Mouse (Mus musculus): ENCODE results near the gene Mid1.

The Mid1 gene

DNA sequence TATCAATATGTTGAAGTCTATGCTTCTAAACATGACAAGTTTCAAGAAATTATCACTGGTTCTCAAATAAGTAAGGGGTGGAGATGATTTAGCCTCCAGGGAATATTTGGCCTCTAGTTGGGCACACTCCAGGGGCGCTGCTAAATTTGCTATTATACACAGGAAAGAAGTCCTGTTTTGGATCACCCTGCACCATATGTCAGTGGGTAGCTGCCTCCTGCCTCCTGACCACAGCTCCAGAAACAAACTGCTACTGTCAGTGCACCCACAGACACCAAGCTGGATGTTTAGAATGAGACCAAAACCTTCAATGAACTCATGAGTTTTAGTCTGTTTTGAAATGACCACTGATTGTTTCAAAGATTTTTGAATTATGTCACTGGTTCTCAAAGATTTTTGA is 128.7 kb downstream of the Mid1 start:
- no peak for DNase-seq (ENCODE audit: low read depth)

DNA sequence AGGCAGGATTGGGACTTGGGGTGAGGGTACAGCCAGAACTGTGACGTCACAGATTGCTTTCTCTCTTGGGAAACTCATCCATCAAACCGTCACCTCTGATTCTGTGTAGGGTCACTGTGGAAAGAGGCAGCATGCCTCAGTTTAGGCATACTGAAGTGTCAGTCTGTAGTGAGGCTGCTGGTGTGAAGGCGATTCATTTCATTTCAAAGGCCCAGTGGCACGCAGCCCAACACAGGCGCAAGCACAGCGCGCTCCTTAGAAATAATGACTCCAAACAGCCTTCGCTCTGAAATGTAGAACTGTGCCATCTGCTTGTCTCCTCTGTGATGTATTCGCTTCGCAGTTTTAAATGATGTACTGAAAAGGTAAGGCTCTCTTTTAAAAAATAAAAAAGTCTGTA is 141.9 kb downstream of the Mid1 start:
- DNase-seq (ENCODE audit: low read depth) = no peak

DNA sequence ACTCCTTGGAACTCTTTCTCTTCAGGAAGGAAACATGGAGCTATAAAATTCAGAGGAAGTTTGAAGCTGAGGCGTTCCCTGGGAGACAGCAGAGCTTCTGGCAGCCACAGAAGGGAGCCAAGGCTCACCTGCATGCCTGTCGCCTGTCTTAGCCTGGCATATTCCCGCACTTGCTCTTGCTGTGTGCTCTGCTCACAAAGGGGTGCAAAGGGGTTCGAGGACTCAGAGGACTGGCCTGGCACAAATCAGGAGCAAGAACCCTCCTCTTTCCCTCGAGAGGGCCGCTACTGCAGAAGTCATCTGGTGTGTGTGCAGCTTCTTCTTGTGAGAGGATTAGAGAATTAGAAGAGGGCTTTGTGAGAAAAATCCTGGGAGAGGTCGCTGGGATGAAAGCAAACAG is 142.7 kb downstream of the Mid1 start:
- DNase-seq (ENCODE audit: low read depth) = no peak

DNA sequence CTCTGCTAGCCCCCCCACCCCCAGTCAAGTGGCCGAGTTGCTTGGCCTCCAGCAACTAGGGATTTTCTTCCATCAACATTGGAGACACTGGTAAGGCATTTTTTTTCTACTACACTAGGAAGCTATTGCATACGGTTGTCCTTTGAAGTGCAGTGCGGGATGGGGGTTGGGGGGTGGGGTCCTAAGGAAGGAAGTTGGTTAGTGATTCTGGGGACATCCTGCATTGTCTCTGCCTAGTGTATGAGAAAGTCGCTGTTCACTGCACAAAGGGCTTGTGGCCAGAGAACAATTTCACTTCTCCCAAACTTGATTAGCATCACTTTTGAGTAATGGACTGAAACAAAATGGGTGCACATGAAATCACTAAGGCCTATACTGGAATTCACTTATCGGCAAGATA is 143.1 kb downstream of the Mid1 start:
- no peak for DNase-seq (ENCODE audit: low read depth)

DNA sequence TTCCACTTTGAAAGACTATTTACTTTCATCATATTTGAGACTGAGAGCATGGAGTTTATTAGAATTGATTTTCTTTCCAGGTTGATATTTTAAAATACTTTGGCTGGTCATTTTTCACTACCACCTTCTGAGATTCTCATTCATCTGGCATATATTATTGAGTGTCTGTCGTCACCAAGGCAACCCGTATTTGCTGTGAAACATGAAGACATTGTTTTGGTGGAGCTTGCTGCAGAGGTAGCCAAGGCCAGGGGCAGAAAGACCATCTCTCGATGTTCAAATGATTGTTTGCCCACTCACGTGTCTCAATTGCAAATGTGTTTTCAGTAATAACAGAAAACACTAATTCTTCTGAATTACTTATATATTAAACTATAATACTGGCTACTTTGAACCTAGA is 145.1 kb downstream of the Mid1 start:
- DNase-seq (ENCODE audit: low read depth) = no peak

DNA sequence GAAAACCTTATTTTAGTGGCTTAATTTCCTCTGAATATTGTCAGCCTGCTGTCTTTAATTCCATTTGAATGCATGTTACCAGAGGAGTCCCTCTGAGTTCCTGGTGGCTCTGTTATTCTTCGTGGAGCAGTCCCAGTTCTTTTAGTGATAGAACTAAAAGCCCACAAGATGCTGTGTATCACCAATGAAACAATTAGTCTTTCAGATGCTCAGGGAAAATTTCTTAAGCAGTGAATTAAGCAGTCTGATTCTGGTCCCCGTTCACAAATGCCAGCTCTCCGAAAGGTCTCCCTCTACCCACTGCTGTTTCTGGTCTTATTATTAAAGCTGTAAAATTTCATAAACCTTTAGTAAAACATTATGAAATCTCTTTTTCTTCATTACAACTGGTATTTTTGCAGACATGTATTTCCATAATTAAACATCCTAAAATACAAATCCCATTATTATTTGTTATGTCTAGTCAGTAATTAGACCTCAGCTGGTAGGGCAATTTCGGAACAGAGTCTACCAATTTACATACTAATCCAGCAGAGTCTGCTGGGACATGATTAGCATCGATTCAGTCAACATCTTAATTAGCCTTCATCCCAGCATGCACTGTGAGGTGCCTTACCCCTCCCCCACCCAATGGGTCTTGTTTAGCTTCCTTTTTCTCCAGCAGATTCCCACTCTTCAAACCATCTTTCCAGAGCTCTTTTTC is 153.1 kb downstream of the Mid1 start:
- DNase-seq (ENCODE audit: low read depth) = no peak

DNA sequence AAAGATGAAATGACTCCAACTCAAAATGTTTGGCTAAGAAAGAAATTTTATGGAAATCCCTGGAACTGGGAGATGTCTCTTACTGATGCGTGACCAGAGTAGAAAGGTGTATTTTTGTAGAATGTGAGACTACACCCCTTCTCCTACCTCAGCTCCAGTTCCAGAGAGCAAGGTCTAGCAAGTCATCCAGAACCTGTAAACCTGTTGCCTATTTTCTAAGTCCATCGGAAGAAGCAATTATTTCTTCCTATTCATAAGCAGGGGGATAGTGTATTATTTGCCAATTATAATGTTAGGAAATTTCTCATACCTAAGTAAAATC is 153.6 kb downstream of the Mid1 start:
- no peak for DNase-seq (ENCODE audit: low read depth)

DNA sequence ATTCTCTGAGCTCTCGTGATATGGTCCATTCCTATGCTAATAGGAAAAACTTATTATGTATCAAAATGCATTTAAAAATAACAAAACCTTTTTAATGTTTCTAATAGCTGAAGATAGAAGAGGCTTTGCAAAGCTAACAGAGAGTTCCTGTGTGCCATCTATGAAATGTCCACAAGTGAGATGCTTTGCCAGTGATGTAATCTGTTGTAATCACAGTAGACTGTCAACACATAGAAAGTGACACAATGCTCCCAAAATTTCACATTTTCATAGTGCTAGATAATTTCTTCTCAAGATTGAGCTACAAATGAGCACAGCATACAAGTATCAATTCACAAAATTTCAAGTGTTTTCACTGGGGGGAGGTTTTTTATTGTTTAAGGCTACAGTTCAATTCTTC is 158.3 kb downstream of the Mid1 start:
- no peak for DNase-seq (ENCODE audit: low read depth)

DNA sequence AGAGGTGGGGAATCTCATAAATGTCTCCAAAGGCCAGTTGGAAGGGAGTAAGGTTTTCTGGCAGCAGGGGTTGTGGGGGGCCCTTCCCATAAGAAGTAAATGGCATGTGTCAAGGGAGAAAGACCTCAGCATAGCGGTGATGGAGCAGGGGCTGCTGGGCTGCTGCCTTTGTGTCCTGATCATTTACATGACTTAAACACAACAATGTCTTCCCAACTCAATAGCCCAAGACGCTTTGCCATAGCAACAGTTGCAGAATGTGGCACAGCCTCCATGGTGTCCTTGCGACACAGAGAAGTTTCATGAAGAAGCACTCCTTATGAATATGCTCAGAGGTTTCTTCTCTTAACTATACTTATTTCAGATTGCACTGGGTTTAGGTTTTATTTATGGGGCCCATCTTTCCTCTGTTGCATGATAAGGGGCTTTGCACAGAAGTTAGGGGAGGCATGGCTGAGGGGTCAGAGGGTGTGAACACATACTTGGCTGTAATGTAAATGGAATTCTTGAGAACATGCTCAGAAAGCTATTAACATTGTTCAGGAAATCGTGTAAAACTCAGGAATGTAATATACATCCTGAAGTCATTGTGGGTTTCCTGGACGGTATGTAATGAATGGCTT is 159.3 kb downstream of the Mid1 start:
- DNase-seq (ENCODE audit: low read depth) = no peak

DNA sequence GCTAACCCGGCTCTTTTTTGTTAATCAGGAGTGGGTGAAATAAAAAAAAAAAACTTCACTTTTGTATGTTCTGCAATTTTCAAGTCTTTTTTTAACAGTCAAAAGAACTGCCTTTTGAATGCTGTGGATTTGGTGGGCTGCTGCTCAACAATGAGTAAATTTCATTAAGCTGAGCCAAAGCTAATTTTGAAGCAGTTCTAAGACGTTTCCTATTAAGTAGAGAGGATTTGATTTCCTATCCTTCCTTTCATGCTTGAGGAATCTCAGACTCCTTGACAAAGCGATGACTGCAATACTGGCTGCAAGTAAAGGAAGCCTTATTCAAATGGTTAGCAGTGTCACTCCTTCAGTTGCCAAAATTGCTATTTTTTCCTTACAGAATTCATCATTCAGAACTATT is 161.2 kb downstream of the Mid1 start:
- DNase-seq (ENCODE audit: low read depth) = no peak

DNA sequence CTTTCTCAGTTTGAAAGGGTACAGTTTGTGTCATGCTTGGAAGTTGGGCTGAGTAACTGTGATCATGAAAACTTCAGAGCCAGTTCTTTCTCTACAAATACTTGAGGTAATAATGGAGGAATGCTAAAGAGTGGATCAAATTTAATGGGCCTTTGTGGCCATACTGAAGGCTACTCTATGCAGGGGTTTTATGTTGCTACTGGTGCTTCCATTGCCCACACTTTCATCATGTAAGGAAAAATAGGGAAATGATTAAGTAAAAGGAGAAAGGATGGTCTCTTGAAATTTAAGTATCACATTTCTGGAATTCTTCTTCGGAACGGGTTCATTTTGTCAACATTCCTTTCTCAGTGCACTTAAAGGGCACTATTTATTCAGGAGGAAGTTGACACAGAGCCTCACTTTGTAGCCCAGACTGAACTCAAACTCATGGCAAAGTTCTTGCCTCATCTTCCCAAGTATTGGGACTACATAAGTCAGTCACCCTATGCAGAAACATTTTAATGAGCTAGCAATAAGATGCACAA is 176.3 kb downstream of the Mid1 start:
- DNase-seq (ENCODE audit: low read depth) = no peak

DNA sequence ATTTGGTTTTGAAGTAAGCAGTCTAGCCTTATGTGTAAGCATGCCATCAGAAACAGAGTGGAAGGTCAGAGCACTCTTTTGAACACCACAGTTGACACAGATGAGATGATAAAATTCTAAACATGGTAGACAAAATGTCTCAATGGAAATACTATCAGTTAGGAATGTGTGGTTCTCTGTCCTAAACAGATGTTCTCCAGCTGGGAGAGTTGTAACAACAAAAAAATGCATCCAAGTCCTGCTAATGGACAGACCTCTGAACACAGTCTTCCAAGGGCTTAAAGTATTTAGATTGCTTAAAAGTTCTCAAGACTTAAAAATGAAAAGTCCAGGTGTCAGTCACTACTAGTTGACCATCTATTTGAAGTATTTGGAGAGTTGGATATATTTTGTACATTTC is 177.4 kb downstream of the Mid1 start:
- DNase-seq (ENCODE audit: low read depth) = no peak

DNA sequence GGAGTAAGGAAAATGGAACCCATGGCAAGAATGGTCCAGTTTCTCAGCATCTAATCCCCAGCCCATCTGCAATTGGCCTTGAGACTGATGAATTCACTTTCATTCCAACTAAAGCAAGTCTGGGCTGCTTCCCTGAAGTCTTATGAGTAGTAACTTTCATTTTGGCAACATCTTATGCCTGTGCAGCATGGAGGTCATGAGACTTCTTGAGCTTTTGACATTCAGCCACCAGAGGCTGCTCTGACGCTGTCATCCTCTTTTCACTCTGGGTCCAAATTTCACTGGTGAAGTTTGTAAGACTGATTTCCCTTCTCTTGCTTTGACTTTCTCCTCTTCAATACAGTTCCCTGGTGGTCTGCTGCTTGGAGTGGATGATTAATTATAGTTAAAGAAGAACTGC is 177.8 kb downstream of the Mid1 start:
- DNase-seq (ENCODE audit: low read depth) = no peak

DNA sequence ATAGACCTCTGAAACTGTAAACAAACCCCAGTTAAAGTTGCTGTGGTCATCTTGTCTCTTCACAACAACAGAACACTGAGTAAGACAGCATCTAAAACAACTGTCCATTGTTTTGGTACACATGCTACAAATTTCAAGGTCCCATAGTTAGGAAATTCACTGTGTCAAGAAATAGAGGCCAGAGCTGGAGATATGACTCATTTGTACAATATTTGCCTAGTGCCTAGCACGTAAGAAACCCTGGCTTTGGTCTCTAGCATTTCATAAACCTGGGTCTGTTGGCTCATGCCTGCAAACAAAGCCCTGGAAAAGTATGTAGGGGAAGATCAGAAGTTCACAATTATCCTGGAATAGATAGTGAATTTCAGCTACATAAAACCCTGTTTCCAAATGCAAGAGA is 178.8 kb downstream of the Mid1 start:
- DNase-seq (ENCODE audit: low read depth) = no peak

DNA sequence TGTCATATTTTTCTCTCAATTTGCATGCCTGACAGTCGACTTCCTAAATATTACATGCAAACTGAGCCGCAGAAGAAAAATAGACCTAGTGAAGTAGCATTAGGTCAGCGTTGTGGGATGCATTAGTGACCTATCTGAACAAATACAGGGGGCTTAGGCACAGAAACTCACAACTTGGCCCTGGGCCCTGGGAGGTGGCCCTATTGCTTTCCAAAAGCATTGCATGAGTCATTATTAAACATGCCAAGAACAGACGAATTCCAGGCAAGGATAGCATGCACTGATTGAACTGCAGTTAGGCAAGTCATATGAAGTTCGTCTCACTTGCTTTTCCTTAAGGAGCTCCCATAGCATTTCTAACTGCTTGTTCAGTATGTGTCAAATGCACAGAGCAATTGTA is 183.2 kb downstream of the Mid1 start:
- DNase-seq (ENCODE audit: low read depth) = no peak

DNA sequence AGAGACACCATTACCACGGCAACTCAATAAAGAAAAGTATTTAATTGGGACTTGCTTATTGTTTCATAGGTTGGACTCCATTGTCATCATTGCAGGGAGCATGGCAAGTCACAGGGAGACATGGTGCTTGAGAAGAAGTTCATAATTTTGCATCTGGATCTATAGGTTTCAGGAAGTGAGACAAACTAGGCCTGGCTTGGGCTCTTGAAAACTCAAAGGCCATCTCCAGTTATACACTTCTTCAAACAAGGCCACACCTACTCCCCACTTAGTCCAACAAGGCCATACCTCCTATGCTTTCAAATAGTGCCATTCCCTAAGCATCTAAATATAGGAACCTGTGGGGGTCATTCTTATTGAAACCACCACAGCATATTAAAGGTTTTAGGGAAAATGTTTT is 189.5 kb downstream of the Mid1 start:
- DNase-seq (ENCODE audit: low read depth) = no peak

DNA sequence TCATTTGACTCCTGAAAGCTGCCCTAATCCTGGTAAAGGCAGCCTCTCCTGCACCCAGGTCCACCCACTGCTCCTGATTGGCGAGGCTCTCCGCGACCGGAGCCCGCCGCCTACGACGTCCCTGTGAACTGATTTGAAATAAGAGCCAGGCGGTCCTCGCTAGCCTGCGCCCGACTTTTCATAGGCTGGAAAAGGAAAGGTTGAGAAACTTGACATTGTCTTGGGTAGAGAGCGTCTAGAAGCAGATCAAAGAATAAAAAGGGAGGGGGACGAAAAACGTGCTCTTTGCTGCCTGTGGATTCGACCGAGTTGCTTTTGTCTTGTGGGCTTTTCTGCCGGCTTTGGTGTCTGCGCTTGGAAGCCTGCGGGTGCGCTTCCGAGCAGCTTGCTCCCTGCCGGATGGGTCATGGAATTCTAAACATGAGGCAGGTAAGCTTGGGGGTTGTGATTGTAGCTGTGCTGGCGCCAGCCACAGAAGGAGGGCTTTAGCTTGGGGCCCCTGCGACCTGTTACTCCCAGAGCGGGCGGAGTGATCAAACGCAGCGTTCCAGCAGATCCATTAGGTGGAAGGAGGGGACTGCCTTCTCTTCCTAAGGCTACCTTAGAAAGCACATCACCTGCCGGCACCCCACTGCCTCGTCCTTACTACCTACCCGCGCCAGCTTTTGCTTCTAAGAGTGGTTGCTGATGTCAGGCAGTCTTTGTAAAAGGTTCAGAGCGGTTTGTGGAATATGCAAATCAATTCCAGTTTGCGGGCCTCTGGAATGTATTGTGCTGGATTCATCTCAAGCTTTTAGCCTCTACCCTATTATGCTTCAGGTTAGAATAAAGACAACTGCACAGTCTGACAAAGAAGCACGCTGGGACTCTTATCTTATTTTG is 194.7 kb downstream of the Mid1 start:
- no peak for DNase-seq (ENCODE audit: low read depth)

DNA sequence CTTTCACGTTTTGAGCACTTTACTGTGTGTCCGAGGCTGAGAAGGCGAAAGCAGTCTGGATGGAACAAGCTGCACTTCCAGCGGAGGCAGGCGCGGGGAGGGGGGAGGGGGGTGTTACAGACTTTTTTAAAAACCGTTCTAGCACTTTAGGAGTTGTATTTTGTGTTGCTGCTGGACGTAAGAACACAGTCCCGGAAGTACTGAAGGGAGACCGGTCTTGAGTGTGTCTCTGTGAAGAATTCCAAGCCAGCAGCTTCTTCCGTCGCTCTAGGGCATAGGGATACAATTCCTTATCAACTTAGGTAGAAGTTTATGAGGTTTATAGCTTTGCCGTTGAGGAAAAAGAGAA is 195.3 kb downstream of the Mid1 start:
- no peak for DNase-seq (ENCODE audit: low read depth)

DNA sequence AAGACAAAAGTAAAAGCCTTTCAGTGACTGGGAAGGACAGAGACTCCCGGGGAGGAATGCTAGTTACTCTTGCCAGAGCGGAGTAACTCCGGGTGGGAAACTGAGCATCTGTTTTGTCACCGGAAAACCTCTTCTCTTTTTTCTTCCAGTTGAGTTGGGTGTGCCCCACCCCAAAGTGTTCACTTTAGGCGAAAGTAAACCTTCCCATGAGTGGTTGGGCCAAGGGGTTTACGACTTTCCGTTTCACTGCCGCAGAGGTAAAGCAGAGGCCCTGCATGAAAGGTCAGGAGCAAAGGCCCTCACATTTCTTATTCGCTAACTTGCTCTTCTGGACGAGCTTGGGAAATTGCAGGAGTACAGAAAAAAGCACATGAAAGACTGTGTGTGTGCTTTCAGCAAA is 195.8 kb downstream of the Mid1 start:
- DNase-seq (ENCODE audit: low read depth) = no peak

DNA sequence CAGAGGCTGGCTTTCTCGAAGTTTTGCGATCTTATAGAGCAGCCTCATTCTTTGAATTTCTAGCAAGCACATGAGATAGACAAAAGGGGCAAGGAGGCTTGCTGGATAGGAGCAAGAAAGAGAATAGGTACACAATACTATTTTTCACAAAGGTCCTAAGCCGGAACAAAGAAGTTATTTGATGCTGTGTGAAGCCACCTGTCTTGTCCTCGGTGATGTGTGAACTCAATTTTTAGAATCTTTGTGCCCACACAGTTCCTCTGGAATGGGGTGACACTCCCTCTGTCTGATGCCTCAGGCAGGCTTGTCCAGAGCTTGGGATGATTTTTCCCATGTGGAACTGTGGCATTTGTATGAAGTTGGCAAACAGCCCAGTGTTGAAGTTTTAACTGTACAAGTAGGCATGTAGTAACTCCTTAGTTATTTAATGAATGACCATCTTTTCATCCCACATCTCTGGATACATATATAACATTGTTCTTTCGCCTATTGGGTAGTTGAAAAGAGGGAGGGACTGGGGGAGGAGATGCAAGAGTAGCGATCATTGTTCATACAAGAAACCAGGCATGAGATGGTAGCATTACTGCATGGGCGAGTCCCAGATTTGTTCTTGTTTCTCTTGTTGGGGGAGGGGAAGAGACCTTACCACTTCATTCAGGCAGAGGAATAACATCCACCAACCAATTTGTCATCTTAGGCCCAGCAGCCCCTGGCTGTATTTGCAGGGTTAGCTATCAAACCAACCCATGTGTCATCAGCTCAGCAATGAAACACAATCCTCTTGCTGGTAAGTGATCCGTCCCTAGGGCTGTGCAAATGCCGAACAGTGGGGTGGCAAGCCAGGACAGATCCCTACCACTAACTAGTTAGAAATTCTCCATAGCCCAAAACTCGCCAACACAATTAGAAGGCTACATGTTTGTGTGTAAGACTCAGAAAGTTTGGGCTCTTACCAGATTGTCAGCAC is 196.5 kb downstream of the Mid1 start:
- DNase-seq (ENCODE audit: low read depth) = no peak

DNA sequence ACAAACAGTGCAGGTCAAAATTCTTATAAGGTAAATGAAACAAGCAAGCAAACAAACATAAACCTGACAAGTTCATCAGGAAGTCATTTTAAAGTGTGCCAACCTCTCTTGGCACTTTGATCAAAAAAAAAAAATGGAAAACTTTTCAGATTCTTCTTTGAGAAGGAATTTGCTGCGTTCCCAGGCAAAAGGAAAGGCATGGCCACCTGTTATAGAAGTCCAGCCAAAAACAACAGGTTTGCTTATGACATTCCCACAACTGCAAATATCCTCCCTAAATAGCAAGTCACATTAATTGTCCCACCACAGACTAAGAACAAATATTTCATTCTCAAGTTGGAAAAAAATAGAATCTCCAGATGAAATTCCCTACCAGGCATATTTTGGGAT is 197.2 kb downstream of the Mid1 start:
- no peak for DNase-seq (ENCODE audit: low read depth)

Data from c-Kit-positive CD71-positive TER-119-negative erythroid progenitor cells, embryonic 14.5 days (primary cell).